Mouse (Mus musculus): Measurements from ENCODE around the gene Golph3. TPM values are rescaled to one million over a fixed set of nuclear protein-coding genes. Genes with fewer than 3 reads are reported as not detected.
"Not testable (repeated sequence)": the region's sequence is repeated elsewhere in the genome, so short reads cannot be mapped to it uniquely, and the experiment has no call there.

Gene Golph3
- total RNA-seq, 2 experiments from 2014 or later, result 66.2 to 78.0 TPM

GRCm38 (mm10) chr15:12355261-12355660 is 34.0 kb downstream of the Golph3 start:
- DNase-seq (ENCODE audit: low spot score in 2 of 2), result no peak

GRCm38 (mm10) chr15:12355907-12356306 is 34.7 kb downstream of the Golph3 start:
- DNase-seq (ENCODE audit: low spot score in 2 of 2), result no peak

GRCm38 (mm10) chr15:12357459-12357858 is 36.2 kb downstream of the Golph3 start:
- no peak for DNase-seq (ENCODE audit: low spot score in 2 of 2)

GRCm38 (mm10) chr15:12358384-12358783 is 37.1 kb downstream of the Golph3 start:
- DNase-seq (ENCODE audit: low spot score in 2 of 2), result no peak

- DNase-seq (ENCODE audit: low spot score in 2 of 2), result no peak
These were observed 39.4 kb downstream of the Golph3 start for GRCm38 (mm10) chr15:12360519-12361212.

- no peak for DNase-seq (ENCODE audit: low spot score in 2 of 2)
These were observed 40.9 kb downstream of the Golph3 start for GRCm38 (mm10) chr15:12362001-12362700.

- no peak for DNase-seq (ENCODE audit: low spot score in 2 of 2)
These were observed 41.4 kb downstream of the Golph3 start for GRCm38 (mm10) chr15:12362701-12363040.

- DNase-seq (ENCODE audit: low spot score in 2 of 2), result no peak
These were observed 42.8 kb downstream of the Golph3 start for GRCm38 (mm10) chr15:12364096-12364495.

GRCm38 (mm10) chr15:12365416-12366071 is 44.3 kb downstream of the Golph3 start:
- DNase-seq (ENCODE audit: low spot score in 2 of 2), result no peak

GRCm38 (mm10) chr15:12366072-12366469 is 44.8 kb downstream of the Golph3 start:
- DNase-seq (ENCODE audit: low spot score in 2 of 2), result no peak

- not testable (repeated sequence) for DNase-seq (ENCODE audit: low spot score in 2 of 2)
These were observed 45.5 kb downstream of the Golph3 start for GRCm38 (mm10) chr15:12366580-12367305.

GRCm38 (mm10) chr15:12367306-12368080 is 46.2 kb downstream of the Golph3 start:
- DNase-seq (ENCODE audit: low spot score in 2 of 2), result no peak

- DNase-seq (ENCODE audit: low spot score in 2 of 2), result no peak
These were observed 47.1 kb downstream of the Golph3 start for GRCm38 (mm10) chr15:12368357-12368756.

- DNase-seq (ENCODE audit: low spot score in 2 of 2), result no peak
These were observed 47.6 kb downstream of the Golph3 start for GRCm38 (mm10) chr15:12368850-12369249.

- DNase-seq (ENCODE audit: low spot score in 2 of 2), result no peak
These were observed 48.8 kb downstream of the Golph3 start for GRCm38 (mm10) chr15:12370096-12370495.

GRCm38 (mm10) chr15:12371183-12371582 is 49.9 kb downstream of the Golph3 start:
- peak in 1 of 2 experiments; percentile 70 for DNase-seq (ENCODE audit: low spot score in 2 of 2)

GRCm38 (mm10) chr15:12373496-12373895 is 52.2 kb downstream of the Golph3 start:
- DNase-seq (ENCODE audit: low spot score in 2 of 2), result no peak

- DNase-seq (ENCODE audit: low spot score in 2 of 2), result no peak
These were observed 52.7 kb downstream of the Golph3 start for GRCm38 (mm10) chr15:12373918-12374317.

GRCm38 (mm10) chr15:12374916-12375315 is 53.7 kb downstream of the Golph3 start:
- DNase-seq (ENCODE audit: low spot score in 2 of 2), result no peak

GRCm38 (mm10) chr15:12375641-12376311 is 54.5 kb downstream of the Golph3 start:
- peak; percentile 83 to 90 for DNase-seq (ENCODE audit: low spot score in 2 of 2)
